Mouse (Mus musculus) cerebellum, adult 2 months (tissue): ENCODE measurements around the gene Gm5475.

ENCODE experiments used
- CTCF ChIP-seq: fragments of 200-500 bp; IDR thresholded peaks from 2 replicates; pipeline ENCODE4 v1.5.1; 2011; ENCODE audit warnings: low read depth, mild to moderate bottlenecking, control low read depth, low read length, moderate library complexity, borderline replicate concordance; ENCODE audit not compliant: insufficient read depth
- POLR2A ChIP-seq: fragments of 200-500 bp; IDR thresholded peaks from 2 replicates; pipeline ENCODE4 v1.6.1; 2011; ENCODE audit warnings: low read length, control low read depth, borderline replicate concordance; ENCODE audit not compliant: insufficient read depth

- TF ChIP-seq POLR2A, result no peak
- TF ChIP-seq CTCF, result no peak
Observed at GRCm38 (mm10) chr15:100414942-100415341, 7.0 kb upstream of the Gm5475 start.
